Mouse (Mus musculus) small intestine, adult 2 months (tissue): Measurements from ENCODE around the gene Six2.

Experiments used
- CTCF ChIP-seq: fragments of 200-500 bp; IDR thresholded peaks from 2 replicates; pipeline ENCODE4 v1.5.1; 2012; ENCODE audit warnings: low read depth, mild to moderate bottlenecking, control low read depth, inconsistent platforms, low read length, moderate library complexity, mixed read lengths; ENCODE audit not compliant: insufficient replicate concordance, insufficient read length; ENCODE audit errors: extremely low read depth
- POLR2A ChIP-seq: fragments of 200-500 bp; IDR thresholded peaks from 2 replicates; pipeline ENCODE4 v1.6.1; 2012; ENCODE audit warnings: low read depth, mild to moderate bottlenecking, control low read depth, inconsistent platforms, low read length, moderate library complexity

DNA sequence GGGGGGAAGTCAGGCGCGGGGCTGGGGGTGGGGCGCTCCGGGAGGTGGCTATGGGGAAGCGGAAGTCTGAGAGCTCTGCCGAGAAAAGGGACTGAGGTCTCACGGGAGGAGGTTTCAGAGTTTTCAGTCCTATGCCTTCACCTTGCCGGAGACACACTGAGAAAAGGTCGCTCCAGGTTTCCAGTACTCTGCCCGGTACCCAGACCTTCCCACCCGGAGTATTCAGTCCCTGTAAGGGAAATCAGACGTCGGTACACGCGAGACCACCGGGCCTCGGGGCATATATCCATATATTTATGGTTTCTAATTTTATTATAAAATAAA, 4.1 kb downstream of the Six2 start:
- no peak for TF ChIP-seq POLR2A
- no peak for TF ChIP-seq CTCF
